Mouse (Mus musculus): ENCODE measurements at regions not wholly inside any gene's neighbourhood (a gene's known extent, or its start where the extent isn't known, plus 50 kb on each side); places are given as distances from the start of the nearest gene placed in this dataset.
A peak's percentile ranks its signal among the peaks of the same experiment; 100 is the strongest.
"Not testable (repeated sequence)": the region's sequence is repeated elsewhere in the genome, so short reads cannot be mapped to it uniquely, and the experiment has no call there.

DNA sequence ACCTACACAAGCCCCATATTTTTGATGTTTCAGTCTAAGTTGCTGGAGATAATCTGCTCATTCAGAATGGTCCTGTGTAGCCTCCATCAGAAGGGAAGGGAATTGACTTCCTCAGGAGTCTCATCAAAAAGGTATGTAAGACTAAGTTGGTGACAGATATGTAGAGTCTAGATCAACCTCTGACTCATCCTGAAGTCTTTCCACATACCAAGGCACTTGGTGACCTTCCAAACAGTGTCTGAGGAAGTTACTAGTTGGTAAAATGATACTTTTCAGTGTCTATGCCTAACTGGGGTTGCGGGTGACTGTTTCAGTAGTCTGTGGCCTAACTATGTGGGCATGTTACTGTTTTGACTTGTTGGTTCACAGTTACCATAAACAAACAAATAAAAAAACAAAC is 133.0 kb upstream of the Plcb4 start:
- no peak for DNase-seq (ENCODE audit: low read depth, low spot score)

DNA sequence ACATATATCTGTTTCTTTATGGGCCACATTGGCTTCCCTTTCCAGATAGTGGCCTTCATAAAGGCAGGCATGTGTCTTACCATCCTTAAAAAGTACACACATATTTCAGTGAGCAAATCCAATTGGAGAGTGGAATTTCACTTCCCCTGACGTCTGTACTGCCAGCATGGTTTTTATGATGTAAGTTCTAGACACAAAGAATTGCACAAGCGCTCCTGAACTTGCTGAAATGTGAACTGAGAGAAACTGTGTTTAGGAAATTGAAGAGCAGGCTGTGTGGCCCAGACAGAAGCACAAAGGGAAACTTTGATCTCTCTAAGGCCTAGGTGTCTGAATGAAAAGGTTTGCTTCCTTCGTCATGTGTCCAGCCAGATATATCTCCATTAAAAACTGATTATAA is 129.2 kb upstream of the Plcb4 start:
- no peak for DNase-seq (ENCODE audit: low read depth, low spot score)

DNA sequence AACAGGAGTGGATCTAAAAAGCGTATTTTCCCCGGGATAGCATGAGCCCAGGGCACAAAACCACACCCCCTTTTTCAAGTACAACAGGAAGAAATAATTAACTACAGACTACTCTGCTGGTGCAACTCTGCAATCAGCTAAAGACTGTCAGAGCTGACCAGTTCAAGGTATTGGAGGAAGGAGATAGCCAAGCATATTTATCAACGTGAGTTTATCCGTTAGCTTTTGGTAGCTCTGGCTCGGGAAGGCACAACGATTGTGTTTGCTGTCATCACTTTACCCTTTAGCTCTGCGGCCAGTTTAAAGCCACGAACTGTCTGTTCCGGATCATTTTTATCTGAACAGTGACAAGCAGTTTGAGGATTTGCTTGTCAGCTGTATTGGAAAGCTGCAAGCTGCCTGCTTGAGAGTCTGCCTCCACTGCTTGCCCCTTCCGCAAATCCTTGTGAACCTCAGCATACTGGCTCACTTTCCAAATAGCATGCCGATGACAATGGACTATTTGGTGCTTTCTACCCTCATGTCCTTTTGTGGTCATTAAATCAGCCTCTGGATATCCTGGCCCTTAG is 122.4 kb upstream of the Plcb4 start:
- no peak for DNase-seq (ENCODE audit: low read depth, low spot score)

DNA sequence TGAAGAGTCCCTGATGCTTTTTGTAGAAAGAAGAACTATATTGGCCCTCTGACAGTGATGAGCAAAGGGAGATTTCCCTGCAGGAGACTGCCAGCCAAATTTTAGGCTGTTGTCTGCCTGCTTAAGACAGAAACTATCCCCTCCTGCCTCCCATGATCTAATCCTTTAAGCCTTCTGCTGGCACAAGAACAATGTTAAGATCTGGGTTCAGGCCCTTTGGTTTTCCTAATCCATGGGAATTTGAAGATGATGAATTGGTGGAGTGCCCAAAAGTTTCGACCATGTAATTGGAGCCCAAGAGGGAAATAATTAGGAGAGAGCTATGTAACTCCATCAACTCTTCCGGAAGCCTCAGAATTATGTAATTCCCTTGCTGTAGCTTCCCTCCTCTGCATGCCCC is 120.8 kb upstream of the Plcb4 start:
- DNase-seq (ENCODE audit: low read depth, low spot score): no peak

GRCm38 (mm10) chr2:135541058-135541457 is 117.8 kb upstream of the Plcb4 start:
- peak; percentile 41 for DNase-seq (ENCODE audit: low read depth, low spot score)

- DNase-seq (ENCODE audit: low read depth, low spot score): no peak
These were observed 116.9 kb upstream of the Plcb4 start for GRCm38 (mm10) chr2:135541930-135542329.

DNA sequence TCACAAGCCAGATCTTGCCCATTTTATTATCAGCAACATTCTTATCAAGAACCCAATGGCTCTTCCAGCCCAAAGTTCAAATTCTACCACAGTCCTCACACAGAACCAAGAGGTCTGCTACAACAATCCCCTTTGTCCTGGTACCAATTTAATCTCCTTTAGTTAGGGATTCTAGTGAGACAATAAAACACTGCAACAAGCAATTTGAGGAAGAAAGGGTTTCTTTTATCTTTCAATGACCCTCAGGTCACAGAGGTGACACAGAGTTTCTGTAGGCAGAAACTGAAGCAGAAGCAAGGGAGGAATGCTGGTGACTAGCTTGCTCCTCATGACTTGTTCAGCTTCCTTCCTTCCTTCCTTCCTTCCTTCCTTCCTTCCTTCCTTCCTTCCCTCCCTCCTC is 113.9 kb upstream of the Plcb4 start:
- no peak for DNase-seq (ENCODE audit: low read depth, low spot score)

- DNase-seq (ENCODE audit: low read depth, low spot score): no peak
These were observed 110.8 kb upstream of the Plcb4 start for GRCm38 (mm10) chr2:135547966-135548365.

- DNase-seq (ENCODE audit: low read depth, low spot score): no peak
These were observed 105.8 kb upstream of the Plcb4 start for GRCm38 (mm10) chr2:135553031-135553430.

GRCm38 (mm10) chr2:135558026-135558425 is 100.8 kb upstream of the Plcb4 start:
- DNase-seq (ENCODE audit: low read depth, low spot score): not testable (repeated sequence)

DNA sequence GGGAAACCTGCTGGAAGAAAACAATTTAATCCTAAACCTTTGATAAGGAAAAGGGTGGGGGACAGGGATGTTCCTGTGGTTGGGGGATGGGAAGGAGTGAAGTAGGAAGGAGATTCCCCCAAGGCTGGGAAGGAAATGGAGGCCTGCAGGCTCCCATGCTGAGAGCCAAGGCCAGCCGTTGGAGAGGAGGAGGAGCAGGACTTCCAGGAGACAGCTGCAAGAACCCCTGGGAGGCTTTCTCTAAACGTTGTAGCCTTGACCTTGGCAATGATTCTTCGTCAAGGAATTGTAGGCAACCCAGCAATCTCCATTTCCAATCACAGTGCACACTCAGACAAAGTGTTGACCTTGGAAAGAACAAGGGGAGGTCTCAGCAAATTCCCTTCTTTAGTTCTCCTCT is 99.5 kb upstream of the Plcb4 start:
- DNase-seq (ENCODE audit: low read depth, low spot score): no peak

DNA sequence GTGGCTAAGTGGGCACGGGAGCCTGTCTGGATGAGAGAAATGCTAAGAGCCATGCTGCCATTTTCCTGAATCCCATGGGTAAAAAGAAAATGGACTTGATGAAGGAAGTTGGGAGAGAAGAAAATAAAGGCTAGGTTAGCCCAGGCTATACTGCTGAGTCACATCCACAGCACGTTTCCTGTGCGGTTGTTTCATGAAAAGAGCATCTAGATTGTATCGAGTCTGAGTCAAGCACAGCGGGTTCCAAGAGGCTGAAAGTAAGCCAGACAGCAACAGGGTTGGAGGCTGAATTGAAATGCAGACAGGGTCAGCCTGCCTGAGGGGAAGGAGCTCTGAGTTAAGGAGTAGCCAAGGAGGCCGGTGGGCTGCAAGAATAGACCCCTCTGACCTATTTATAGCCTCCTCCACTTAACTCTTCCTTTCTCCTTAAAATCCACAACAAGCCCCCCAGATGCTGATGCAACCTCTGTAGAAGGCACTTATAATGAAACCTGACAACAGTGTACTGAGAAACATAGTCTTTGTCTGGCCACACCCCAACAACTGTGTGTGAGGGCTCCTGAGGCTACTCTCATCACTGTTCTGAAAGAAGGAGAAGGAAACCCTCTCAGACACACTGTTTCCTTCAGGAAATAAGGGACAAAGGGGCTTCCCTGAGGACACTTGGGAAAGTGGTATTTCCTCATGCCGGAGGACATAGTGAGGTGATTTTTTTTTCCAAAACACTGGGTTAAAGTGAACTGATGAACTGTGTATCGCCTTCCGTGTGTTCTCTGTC is 98.7 kb upstream of the Plcb4 start:
- DNase-seq (ENCODE audit: low read depth, low spot score): no peak

DNA sequence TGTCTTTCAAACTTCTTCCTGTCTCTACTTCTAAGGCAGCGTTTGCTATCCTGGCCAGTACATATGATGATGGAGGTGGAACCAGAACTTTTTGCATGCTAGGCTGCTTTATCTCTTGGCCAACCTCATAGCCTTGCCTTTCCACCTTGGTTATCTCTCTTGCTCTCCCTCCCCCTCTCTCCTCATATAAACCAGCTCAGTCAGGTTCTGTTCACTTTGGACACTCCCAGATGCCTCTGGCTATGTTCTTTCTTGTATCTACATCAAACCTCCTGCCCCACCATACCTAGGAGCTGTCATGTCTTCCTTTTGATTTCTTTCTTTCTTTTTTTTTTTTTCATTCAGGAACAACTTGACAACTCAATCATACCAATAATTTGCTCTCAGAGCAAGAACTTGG is 98.0 kb upstream of the Plcb4 start:
- no peak for DNase-seq (ENCODE audit: low read depth, low spot score)

DNA sequence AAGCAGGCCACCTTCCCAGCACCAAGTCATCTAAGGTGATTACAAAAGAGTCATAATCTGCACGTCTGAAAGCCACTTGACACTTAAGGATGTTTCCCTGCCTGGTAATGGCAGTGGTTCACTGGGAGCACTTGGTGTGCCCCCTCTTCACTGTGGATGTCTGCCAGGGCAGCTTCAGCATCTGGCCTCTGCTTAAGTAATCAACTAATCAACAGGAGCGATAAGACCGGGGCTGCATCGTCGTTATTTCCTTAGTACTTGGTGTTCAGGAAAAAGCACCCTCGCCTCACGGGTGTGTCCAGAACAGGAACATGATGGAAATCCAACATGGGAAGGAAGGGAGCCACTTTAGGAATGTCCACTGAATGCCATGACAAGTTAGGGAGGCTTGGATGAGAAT is 97.1 kb upstream of the Plcb4 start:
- DNase-seq (ENCODE audit: low read depth, low spot score): no peak

- peak; percentile 48 for DNase-seq (ENCODE audit: low read depth, low spot score)
These were observed 96.5 kb upstream of the Plcb4 start for GRCm38 (mm10) chr2:135562140-135562890.

DNA sequence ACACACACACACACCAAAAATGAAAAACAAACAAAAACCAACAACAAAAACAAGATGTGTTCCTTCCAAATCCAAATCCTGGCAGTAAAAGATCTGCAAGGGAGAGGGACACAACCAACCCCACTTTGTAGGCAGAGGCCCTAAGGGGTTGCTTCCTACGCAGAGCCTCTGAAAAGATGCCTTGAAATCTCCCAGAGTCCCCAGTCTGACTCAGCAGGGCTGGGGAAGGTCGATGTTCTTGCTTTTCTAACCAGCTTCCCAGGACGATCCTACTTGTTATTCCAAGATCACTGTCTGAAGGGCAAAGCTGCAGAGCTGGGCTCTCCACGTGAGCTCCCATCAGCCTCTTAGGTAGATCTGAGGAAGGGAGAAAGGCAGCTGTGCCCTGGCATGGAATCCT is 94.6 kb upstream of the Plcb4 start:
- DNase-seq (ENCODE audit: low read depth, low spot score): no peak

- DNase-seq (ENCODE audit: low read depth, low spot score): no peak
These were observed 90.5 kb upstream of the Plcb4 start for GRCm38 (mm10) chr2:135568350-135568749.

DNA sequence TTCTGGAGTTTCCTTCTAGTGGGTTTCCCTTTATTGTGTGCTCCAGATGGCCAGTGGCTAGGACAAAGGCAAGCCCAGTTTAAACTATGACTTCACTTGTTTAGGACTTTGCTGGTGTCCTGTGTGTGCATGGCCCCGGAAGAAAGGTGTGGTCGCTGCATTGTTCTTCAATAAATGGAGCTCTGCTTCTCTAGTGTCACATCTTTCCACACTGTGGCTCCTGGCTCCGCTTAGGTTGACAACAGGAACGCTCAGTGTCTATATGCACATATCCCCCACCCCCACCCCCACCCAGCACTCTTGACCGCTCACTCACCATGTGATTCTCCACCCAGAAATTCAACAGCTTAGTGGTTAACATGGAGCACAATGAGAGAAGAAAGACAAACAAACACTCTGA is 87.2 kb upstream of the Plcb4 start:
- DNase-seq (ENCODE audit: low read depth, low spot score): no peak

DNA sequence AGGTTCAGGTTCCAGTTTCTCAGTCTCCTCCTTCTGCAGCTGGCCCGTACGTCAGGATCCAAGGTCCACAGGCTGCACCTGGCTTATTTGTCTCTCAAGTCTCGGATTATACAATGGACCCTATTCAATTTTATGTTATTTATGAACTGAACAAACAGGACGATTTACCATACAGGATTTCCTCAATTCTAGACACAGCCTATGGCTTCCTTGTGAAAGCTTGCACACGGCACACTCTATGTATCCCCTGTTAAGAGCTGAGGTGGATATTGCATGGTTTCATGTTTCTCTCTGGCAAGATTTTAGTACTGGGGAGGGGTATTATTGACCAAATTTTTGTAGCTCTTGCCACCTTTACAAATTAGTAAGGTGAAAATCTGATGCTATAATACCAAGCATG is 81.6 kb upstream of the Plcb4 start:
- DNase-seq (ENCODE audit: low read depth, low spot score): no peak

GRCm38 (mm10) chr2:135578135-135578534 is 80.7 kb upstream of the Plcb4 start:
- DNase-seq (ENCODE audit: low read depth, low spot score): no peak

- DNase-seq (ENCODE audit: low read depth, low spot score): no peak
These were observed 79.3 kb upstream of the Plcb4 start for GRCm38 (mm10) chr2:135579514-135579913.

DNA sequence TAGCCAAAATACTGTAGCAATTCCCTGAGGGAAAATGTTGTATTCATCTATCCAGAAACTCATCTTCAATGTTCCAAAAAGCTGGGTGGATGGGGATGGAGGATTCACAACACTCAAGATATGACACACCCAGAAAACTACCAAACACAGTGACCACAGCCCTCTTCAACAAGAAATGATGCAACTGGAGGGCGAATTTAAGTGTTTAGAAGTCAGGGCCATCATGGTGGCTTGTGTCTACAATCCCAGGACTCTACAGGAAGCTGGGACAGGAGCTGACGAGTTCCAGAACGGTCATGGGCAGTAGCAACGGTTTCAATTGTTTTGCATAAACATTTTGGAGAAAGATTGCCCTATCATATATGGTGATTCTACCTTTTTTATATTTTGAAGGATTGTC is 78.8 kb upstream of the Plcb4 start:
- no peak for DNase-seq (ENCODE audit: low read depth, low spot score)

- DNase-seq (ENCODE audit: low read depth, low spot score): no peak
These were observed 76.5 kb upstream of the Plcb4 start for GRCm38 (mm10) chr2:135582341-135582740.
